8 mouse cellular contexts compared by ENCODE assay signal in the genomic region with DNA sequence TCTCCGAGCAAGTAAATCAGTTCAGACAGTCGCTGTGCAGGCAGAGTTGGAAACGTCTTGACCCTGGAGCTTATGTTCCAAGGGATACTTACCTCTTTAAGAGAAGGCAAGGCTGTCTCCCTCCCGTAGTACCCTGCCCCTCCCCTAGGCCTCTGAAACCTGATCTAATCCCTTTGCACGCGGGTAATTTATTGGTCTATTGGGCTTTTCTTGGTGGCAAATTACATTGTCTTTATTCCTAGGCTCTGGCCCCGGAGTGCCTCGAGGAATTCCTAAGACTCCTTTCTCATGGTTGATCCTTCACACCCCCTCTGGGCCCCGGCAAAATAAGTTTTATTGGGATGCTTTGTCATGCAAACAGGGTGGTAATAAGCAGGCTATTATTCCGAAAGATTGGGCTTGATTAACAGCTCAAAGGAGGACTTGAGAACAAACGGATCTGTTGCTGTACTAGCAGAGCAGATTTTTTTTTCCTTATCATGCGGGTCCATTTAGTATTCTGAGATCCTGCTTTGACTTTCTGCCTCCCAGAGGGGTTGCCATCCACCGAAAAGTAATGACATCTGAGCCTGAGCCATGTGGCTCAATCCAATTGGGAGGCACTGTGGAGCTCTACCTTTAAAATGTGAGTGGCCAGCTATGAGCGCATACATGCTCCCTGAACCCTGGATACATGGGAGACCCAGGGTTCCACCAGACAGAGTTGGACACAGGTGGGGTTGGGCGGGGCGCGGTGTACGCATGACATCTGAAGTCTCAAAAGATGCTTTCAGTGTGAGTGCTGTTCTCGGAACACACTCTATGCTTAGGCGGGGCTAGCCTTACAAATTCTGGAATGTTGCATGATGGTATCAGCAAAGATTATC. TPM values are rescaled to one million over a fixed set of nuclear protein-coding genes. Genes with fewer than 3 reads are reported as not detected.
DNase-seq lines count a peak whose midpoint lies in the region; ATAC-seq lines count a peak whose summit lies in the region.

No protein-coding gene starts in this region.

- peaks cover 73% of the 10 kb centered on the region for H3K4me1 ChIP-seq in limb, embryonic 15.5 days

- peak overlapping the region; percentile 22 for H3K4me3 ChIP-seq in limb, embryonic 15.5 days

- H3K9me3 ChIP-seq in limb, embryonic 15.5 days, result no peaks in the 10 kb centered on the region

- peak overlapping the region; percentile 43 for H3K4me2 ChIP-seq in limb, embryonic 15.5 days

- ATAC-seq in limb, embryonic 15.5 days (ENCODE audit: insufficient number of reproducible peaks, low FRiP score, low TSS enrichment, low read depth), result no peak

- 21% methylated on average over 20 of the region's 20 CpGs for WGBS in limb, embryonic 15.5 days

- no peak overlapping the region for H3K27ac ChIP-seq in limb, embryonic 15.5 days

- no peaks in the 10 kb centered on the region for H3K27me3 ChIP-seq in limb, embryonic 15.5 days

- H3K9ac ChIP-seq in limb, embryonic 15.5 days, result no peak overlapping the region

- DNase-seq in adrenal gland, postnatal 10 days, result peak; percentile 42
- DNase-seq in adrenal gland, adult 18-20 months (ENCODE audit: low spot score in 2 of 2), result no peak
- peak; percentile 16 for DNase-seq in right cerebral cortex, postnatal 4 days
- no peak for DNase-seq in right cerebral cortex, postnatal 25 days
- DNase-seq in frontal cortex, postnatal 10 days (ENCODE audit: low spot score in 2 of 2), result no peak
- DNase-seq in gastrocnemius, postnatal 10 days, result no peak
- DNase-seq in right cerebral cortex, adult 18-20 months, result no peak

- H3K36me3 ChIP-seq in limb, embryonic 15.5 days, result peaks cover 7% of the 10 kb centered on the region

RNA-seq across cellular contexts. Expression of a gene that starts 25.0 kb away (rescaled TPM):
- total RNA-seq in adrenal gland, postnatal 10 days (2021), result 10 to 100 TPM; 10.3 to 20.0 TPM
- total RNA-seq in adrenal gland, adult 18-20 months (2021), result 10 to 100 TPM in 1 of 2 experiments, 1 to 10 TPM in 1; 8.1 to 12.1 TPM
- polyA plus RNA-seq in limb, embryonic 15.5 days (2015; fragmentation: Nextera tagmentation; extraction: Ambion mirVana), result 17.1 and 18.0 TPM in 2 replicates
- total RNA-seq in gastrocnemius, postnatal 10 days (2021), result 10 to 100 TPM; 93.3 to 94.9 TPM

Comparison
In these comparisons a context has a peak if more than half of its experiments do, and no peak if none do; other contexts are left out.
1. DNase-seq: peak in adrenal gland, postnatal 10 days (single experiment) and right cerebral cortex, postnatal 4 days (single experiment); none in adrenal gland, adult 18-20 months (0 of 2), right cerebral cortex, postnatal 25 days (single experiment), frontal cortex, postnatal 10 days (0 of 2), gastrocnemius, postnatal 10 days (single experiment) and right cerebral cortex, adult 18-20 months (single experiment).
2. RNA of a gene that starts 25.0 kb away (total RNA-seq): 93.3 to 94.9 TPM in gastrocnemius, postnatal 10 days; 10.3 to 20.0 TPM in adrenal gland, postnatal 10 days and 8.1 to 12.1 TPM in adrenal gland, adult 18-20 months; every median in the first group is over 4 times any median in the second.